ENCODE assay signal across 8 mouse cellular contexts in genomic region chr10:94494403-94494846, GRCm38 (mm10).
DNase-seq lines count a peak whose midpoint lies in the region; ATAC-seq and TF ChIP-seq lines count a peak whose summit lies in the region.

No protein-coding gene starts in this region.

- H3K9ac ChIP-seq in liver, embryonic 12.5 days: no peak overlapping the region
- no peak overlapping the region for H3K9ac ChIP-seq in heart, adult 2 months (ENCODE audit: low read depth, low read length)

- no peaks in the 10 kb centered on the region for H3K4me1 ChIP-seq in liver, embryonic 12.5 days
- H3K4me1 ChIP-seq in heart, adult 2 months (ENCODE audit: control insufficient read depth, insufficient read depth, low read length): peaks cover 10% of the 10 kb centered on the region

- no peak for TF ChIP-seq CTCF in heart, adult 2 months (IDR thresholded peaks at IDR 0.05)
- TF ChIP-seq CTCF in layer of hippocampus, adult 2 months (conservative IDR thresholded peaks at IDR 0.05): no peak

- H3K27me3 ChIP-seq in liver, embryonic 12.5 days (replicated peaks): no peaks in the 10 kb centered on the region; the same call in 1 of the 2 replicates
- H3K27me3 ChIP-seq in heart, adult 2 months (ENCODE audit: control insufficient read depth, insufficient read depth, low read length): no peaks in the 10 kb centered on the region

- H3K36me3 ChIP-seq in liver, embryonic 12.5 days: no peaks in the 10 kb centered on the region
- H3K36me3 ChIP-seq in heart, adult 2 months (ENCODE audit: control insufficient read depth, insufficient read depth, low read length): peaks cover 5% of the 10 kb centered on the region; the same call in 1 of the 2 replicates

- intact Hi-C loops in heart, adult 2 months (cut with DNase I): no loop called here

- ATAC-seq in liver, embryonic 12.5 days: no peak
- no peak for ATAC-seq in activated CD4-positive, CD25-positive, alpha-beta regulatory T cell, adult 4 months

- no peak overlapping the region for H3K4me2 ChIP-seq in liver, embryonic 12.5 days

- no peak for TF ChIP-seq EP300 in heart, adult 2 months (IDR thresholded peaks at IDR 0.05; ENCODE audit: insufficient read depth, low read depth, low read length)

- H3K27ac ChIP-seq in liver, embryonic 12.5 days: no peak overlapping the region
- H3K27ac ChIP-seq in heart, adult 2 months: peak overlapping the region; percentile 31; the same call in 1 of the 2 replicates
- peak overlapping the region; percentile 51 for H3K27ac ChIP-seq in layer of hippocampus, adult 2 months

- no peaks in the 10 kb centered on the region for H3K79me2 ChIP-seq in heart, adult 2 months (replicated peaks; ENCODE audit: control insufficient read depth, insufficient read depth, low read length)

- TF ChIP-seq POLR2A in heart, adult 2 months (IDR thresholded peaks at IDR 0.05; ENCODE audit: insufficient read depth, low read depth, low read length): peak; percentile 38; the same call in 1 of the 2 replicates

- 65% methylated on average over 8 of the region's 8 CpGs for WGBS in liver, embryonic 12.5 days (ENCODE audit: insufficient replicate concordance)
- 9% methylated on average over 8 of the region's 8 CpGs for WGBS in heart, adult 2 months

- H3K4me3 ChIP-seq in liver, embryonic 12.5 days: no peak overlapping the region
- no peak overlapping the region for H3K4me3 ChIP-seq in heart, adult 2 months
- H3K4me3 ChIP-seq in layer of hippocampus, adult 2 months: no peak overlapping the region

- DNase-seq in liver: peak; percentile 30
- DNase-seq in cerebellum, postnatal 36 days: peak; percentile 24 to 30
- peak; percentile 52 to 64 for DNase-seq in heart, adult 2 months
- DNase-seq in layer of hippocampus, adult 2 months (ENCODE audit: low spot score in 2 of 2): peak; percentile 63 to 72
- DNase-seq in lung, postnatal 4 days: peak; percentile 52 to 59
- no peak for DNase-seq in thymus, postnatal 14 days

- no peaks in the 10 kb centered on the region for H3K9me3 ChIP-seq in liver, embryonic 12.5 days (replicated peaks)
